Mouse (Mus musculus) ES-E14 (cell line): ENCODE data around the gene Gsdma3. TPM values are rescaled to one million over a fixed set of nuclear protein-coding genes. Genes with fewer than 3 reads are reported as not detected.

Source experiments
- DNase-seq: peaks from one replicate; pipeline ENCODE4 v3.0.0-alpha.2; 2013; ENCODE audit warnings: low read depth, low spot score
- H3K27ac ChIP-seq: 2 replicates; pipeline ENCODE4 v1.5.1; 2012; ENCODE audit warnings: low read depth, mild to moderate bottlenecking, low read length, moderate library complexity, mixed read lengths; ENCODE audit not compliant: poor library complexity, insufficient read depth, severe bottlenecking
- H3K36me3 ChIP-seq: 2 replicates; pipeline ENCODE4 v1.6.1; 2012; ENCODE audit warnings: mild to moderate bottlenecking, low read length, moderate library complexity, mixed read lengths; ENCODE audit not compliant: control insufficient read depth, poor library complexity, insufficient read depth, severe bottlenecking
- H3K4me1 ChIP-seq, 2 experiments: fragments of 150-350 bp in 1 of 2; sonication (generic) in 1 of 2; 2 replicates each; pipeline ENCODE4 v1.6.1; 2012; ENCODE audit warnings: low read length in 2 of 2, mild to moderate bottlenecking in 1 of 2, mixed read lengths in 1 of 2; ENCODE audit not compliant: control insufficient read depth in 2 of 2, insufficient read depth in 2 of 2, poor library complexity in 1 of 2
- H3K4me3 ChIP-seq, 2 experiments: fragments of 150-350 bp in 1 of 2; sonication (generic) in 1 of 2; 2 replicates each; pipeline ENCODE4 v1.5.1; 2012; ENCODE audit warnings: low read length in 2 of 2, low read depth in 1 of 2, mild to moderate bottlenecking in 1 of 2, mixed read lengths in 1 of 2; ENCODE audit not compliant: insufficient read depth in 1 of 2, poor library complexity in 1 of 2, severe bottlenecking in 1 of 2
- H3K9ac ChIP-seq: 2 replicates; pipeline ENCODE4 v1.6.1; 2012; ENCODE audit warnings: low read depth, mild to moderate bottlenecking, low read length, mixed read lengths; ENCODE audit not compliant: poor library complexity, insufficient read depth, severe bottlenecking
- H3K9me3 ChIP-seq: fragments of 150-350 bp; sonication (generic); 2 replicates; pipeline ENCODE4 v1.6.1; 2012; ENCODE audit warnings: low read depth, mild to moderate bottlenecking, low read length; ENCODE audit not compliant: control insufficient read depth, insufficient read depth
- CHD2 ChIP-seq: IDR thresholded peaks from 2 replicates; pipeline ENCODE4 v1.6.1; 2014; ENCODE audit warnings: mild to moderate bottlenecking, low read depth, low read length, inconsistent platforms
- HCFC1 ChIP-seq: IDR thresholded peaks from 2 replicates; pipeline ENCODE4 v1.6.1; 2012; ENCODE audit warnings: low read length, inconsistent platforms, borderline replicate concordance; ENCODE audit not compliant: insufficient read depth
- MAFK ChIP-seq: IDR thresholded peaks from 2 replicates; pipeline ENCODE4 v1.6.1; 2014; ENCODE audit warnings: mild to moderate bottlenecking, low read depth, low read length, inconsistent platforms; ENCODE audit not compliant: insufficient read depth
- ZC3H11A ChIP-seq: IDR thresholded peaks from 2 replicates; pipeline ENCODE4 v1.6.1; 2012; ENCODE audit warnings: low read depth, mild to moderate bottlenecking, inconsistent platforms, low read length, borderline replicate concordance
- ZNF384 ChIP-seq: IDR thresholded peaks from 2 replicates; pipeline ENCODE4 v1.6.1; 2012; ENCODE audit warnings: low read depth, low read length, inconsistent platforms
- in situ Hi-C, 2 experiments: fragments of 600-800 bp; cut with MboI; formaldehyde crosslinking; loops; one replicate each; pipeline ENCODE4 v1.15.1; 2025; ENCODE audit warnings: low sequenced_read_pairs in 2 of 2, inconsistent platforms in 1 of 2; ENCODE audit not compliant: unreplicated experiment in 2 of 2
- total RNA-seq: library from RNA; depleted of rRNA; stranded (reverse); fragments of 300-350 nt; gene quantifications from 2 replicates; pipeline ENCODE4 v1.2.3, GENCODE M21; 2012

Gene Gsdma3
- total RNA-seq, 1 experiment = not detected

- Histone ChIP-seq H3K9ac (no peak overlapping the region), H3K27ac (no peak overlapping the region), H3K4me3 (no peak overlapping the region), H3K9me3 (no peaks in the 10 kb centered on the region), H3K36me3 (no peaks in the 10 kb centered on the region), H3K4me1 (no peaks in the 10 kb centered on the region; a peak in 1 of 4 replicates)
- DNase-seq = no peak
- TF ChIP-seq ZC3H11A (no peak), HCFC1 (no peak), ZNF384 (no peak), CHD2 (no peak), MAFK (no peak)
- in situ Hi-C loops = no loop called here
Observed at GRCm38 (mm10) chr11:98595955-98596354, 30.2 kb upstream of the Gsdma3 start.

GRCm38 (mm10) chr11:98597363-98597762, 28.8 kb upstream of the Gsdma3 start:
- Histone ChIP-seq H3K36me3 (no peaks in the 10 kb centered on the region), H3K27ac (no peak overlapping the region), H3K9me3 (no peaks in the 10 kb centered on the region), H3K4me1 (peaks cover 0 to 3% of the 10 kb centered on the region in 2 experiments; a peak in 1 of 4 replicates), H3K4me3 (no peak overlapping the region), H3K9ac (no peak overlapping the region)
- TF ChIP-seq HCFC1 (no peak), ZNF384 (peak; percentile 90)
- in situ Hi-C loops = no loop called here
- peak; percentile 86 for DNase-seq

GRCm38 (mm10) chr11:98597991-98598390, 28.2 kb upstream of the Gsdma3 start, which contains the start of gene Lrrc3c:
TSS of gene Lrrc3c (plus strand) at chr11:98598291.
- DNase-seq = no peak
- in situ Hi-C loops = no loop called here
- Histone ChIP-seq H3K4me3 (peak within 1 kb of the TSS; percentile 33 to 39; a peak in 2 of 4 replicates), H3K27ac (no peak within 1 kb of the TSS), H3K9me3 (no peaks in the 10 kb centered on the region), H3K4me1 (peaks cover 0 to 3% of the 10 kb centered on the region in 2 experiments; a peak in 2 of 4 replicates), H3K9ac (no peak within 1 kb of the TSS), H3K36me3 (no peaks in the 10 kb centered on the region)
- TF ChIP-seq MAFK (no peak), ZNF384 (no peak), HCFC1 (no peak), CHD2 (no peak), ZC3H11A (no peak)

GRCm38 (mm10) chr11:98598851-98599290, 27.3 kb upstream of the Gsdma3 start:
- in situ Hi-C loops = no loop called here
- peak overlapping the region; percentile 33 to 39; a peak in 2 of 4 replicates for H3K4me3 ChIP-seq
- no peaks in the 10 kb centered on the region for H3K9me3 ChIP-seq
- no peak overlapping the region for H3K9ac ChIP-seq
- no peak for TF ChIP-seq CHD2
- no peak for TF ChIP-seq ZC3H11A
- TF ChIP-seq MAFK = no peak
- TF ChIP-seq HCFC1 = no peak
- TF ChIP-seq ZNF384 = no peak
- H3K4me1 ChIP-seq = peaks cover 0 to 3% of the 10 kb centered on the region in 2 experiments; a peak in 2 of 4 replicates
- DNase-seq = no peak
- H3K36me3 ChIP-seq = no peaks in the 10 kb centered on the region
- no peak overlapping the region for H3K27ac ChIP-seq

- in situ Hi-C loops = no loop called here
- no peak for DNase-seq
- H3K9ac ChIP-seq = no peak overlapping the region
- no peak overlapping the region for H3K27ac ChIP-seq
- peaks cover 0 to 3% of the 10 kb centered on the region in 2 experiments; a peak in 2 of 4 replicates for H3K4me1 ChIP-seq
- no peaks in the 10 kb centered on the region for H3K36me3 ChIP-seq
- no peak for TF ChIP-seq CHD2
- H3K9me3 ChIP-seq = no peaks in the 10 kb centered on the region
- peak overlapping the region; percentile 33 to 39; a peak in 2 of 4 replicates for H3K4me3 ChIP-seq
Observed at GRCm38 (mm10) chr11:98599291-98599690, 26.9 kb upstream of the Gsdma3 start.
